Mouse (Mus musculus) thymus, adult 2 months (tissue): ENCODE results near the gene Farsa. TPM values are rescaled to one million over a fixed set of nuclear protein-coding genes. Genes with fewer than 3 reads are reported as not detected.
A peak's percentile ranks its signal among the peaks of the same experiment; 100 is the strongest.

Source experiments
- DNase-seq: peaks from one replicate; pipeline ENCODE4 v3.0.0; 2021
- H3K27ac ChIP-seq: fragments of 200-500 bp; 2 replicates; pipeline ENCODE4 v1.5.1; 2012; ENCODE audit warnings: low read length, control low read depth; ENCODE audit not compliant: control insufficient read depth, insufficient read depth
- H3K27me3 ChIP-seq: fragments of 200-500 bp; 2 replicates; pipeline ENCODE4 v1.6.1; 2012; ENCODE audit warnings: mild to moderate bottlenecking, low read length, moderate library complexity, mixed read lengths; ENCODE audit not compliant: control insufficient read depth, insufficient read depth
- H3K36me3 ChIP-seq: fragments of 200-500 bp; 2 replicates; pipeline ENCODE4 v1.6.1; 2012; ENCODE audit warnings: mild to moderate bottlenecking, low read length, moderate library complexity; ENCODE audit not compliant: control insufficient read depth, insufficient read depth
- H3K4me1 ChIP-seq: fragments of 200-500 bp; replicated peaks from 2 replicates; pipeline ENCODE4 v1.6.1; 2012; ENCODE audit warnings: low read length; ENCODE audit not compliant: control insufficient read depth, insufficient read depth
- H3K4me3 ChIP-seq: fragments of 200-500 bp; 2 replicates; pipeline ENCODE4 v1.5.1; 2012; ENCODE audit warnings: mild to moderate bottlenecking, low read length, control low read depth, moderate library complexity; ENCODE audit not compliant: control insufficient read depth, insufficient read depth
- CTCF ChIP-seq: fragments of 200-500 bp; IDR thresholded peaks from 2 replicates; pipeline ENCODE4 v1.5.1; 2012; ENCODE audit warnings: mild to moderate bottlenecking, control low read depth, low read length, moderate library complexity, borderline replicate concordance; ENCODE audit not compliant: control insufficient read depth, poor library complexity, insufficient read depth; ENCODE audit errors: extremely low read depth
- POLR2A ChIP-seq: fragments of 200-500 bp; IDR thresholded peaks from 2 replicates; pipeline ENCODE4 v1.6.1; 2012; ENCODE audit warnings: mild to moderate bottlenecking, low read length, control low read depth, moderate library complexity; ENCODE audit not compliant: control insufficient read depth, poor library complexity, insufficient read depth; ENCODE audit errors: extremely low read depth
- WGBS: fragments of 180-500 bp; shearing (Covaris S2); methylation state at CpG from one replicate; pipeline ENCODE4 v1.1.7; 2018; 5-methylcytosine and 5-hydroxymethylcytosine counted together
- polyA plus RNA-seq: library from polyadenylated mRNA; depleted of rRNA; stranded (reverse); fragments of >200 nt; gene quantifications from 2 replicates; pipeline ENCODE4 v1.2.3, GENCODE M21; 2012

Farsa gene
- polyA plus RNA-seq, 1 experiment, result 103 TPM

- no peaks in the 10 kb centered on the region for H3K27me3 ChIP-seq
- no peak for DNase-seq
- TF ChIP-seq POLR2A (no peak), CTCF (no peak)
- H3K27ac ChIP-seq, result no peak overlapping the region
- WGBS, result 94% methylated on average over 6 of the region's 6 CpGs
- no peaks in the 10 kb centered on the region for H3K36me3 ChIP-seq
- no peak overlapping the region for H3K4me3 ChIP-seq
- H3K4me1 ChIP-seq, result peaks cover 19% of the 10 kb centered on the region
Observed at GRCm38 (mm10) chr8:84910551-84910950, 53.8 kb downstream of the Farsa start.

GRCm38 (mm10) chr8:84911854-84912253 is 55.1 kb downstream of the Farsa start:
- Histone ChIP-seq H3K36me3 (no peaks in the 10 kb centered on the region), H3K4me3 (no peak overlapping the region), H3K4me1 (peaks cover 19% of the 10 kb centered on the region), H3K27me3 (no peaks in the 10 kb centered on the region), H3K27ac (no peak overlapping the region)
- TF ChIP-seq POLR2A (no peak), CTCF (no peak)
- DNase-seq, result no peak
- 98% methylated on average over 9 of the region's 9 CpGs for WGBS

- DNase-seq, result no peak
- H3K36me3 ChIP-seq, result no peaks in the 10 kb centered on the region
- no peaks in the 10 kb centered on the region for H3K27me3 ChIP-seq
- WGBS, result 75% methylated on average over 27 of the region's 27 CpGs
- H3K4me3 ChIP-seq, result no peak overlapping the region
- no peak overlapping the region for H3K27ac ChIP-seq
- TF ChIP-seq CTCF (no peak), POLR2A (no peak)
- H3K4me1 ChIP-seq, result peaks cover 19% of the 10 kb centered on the region
Observed at GRCm38 (mm10) chr8:84912391-84912790, 55.6 kb downstream of the Farsa start.

DNA sequence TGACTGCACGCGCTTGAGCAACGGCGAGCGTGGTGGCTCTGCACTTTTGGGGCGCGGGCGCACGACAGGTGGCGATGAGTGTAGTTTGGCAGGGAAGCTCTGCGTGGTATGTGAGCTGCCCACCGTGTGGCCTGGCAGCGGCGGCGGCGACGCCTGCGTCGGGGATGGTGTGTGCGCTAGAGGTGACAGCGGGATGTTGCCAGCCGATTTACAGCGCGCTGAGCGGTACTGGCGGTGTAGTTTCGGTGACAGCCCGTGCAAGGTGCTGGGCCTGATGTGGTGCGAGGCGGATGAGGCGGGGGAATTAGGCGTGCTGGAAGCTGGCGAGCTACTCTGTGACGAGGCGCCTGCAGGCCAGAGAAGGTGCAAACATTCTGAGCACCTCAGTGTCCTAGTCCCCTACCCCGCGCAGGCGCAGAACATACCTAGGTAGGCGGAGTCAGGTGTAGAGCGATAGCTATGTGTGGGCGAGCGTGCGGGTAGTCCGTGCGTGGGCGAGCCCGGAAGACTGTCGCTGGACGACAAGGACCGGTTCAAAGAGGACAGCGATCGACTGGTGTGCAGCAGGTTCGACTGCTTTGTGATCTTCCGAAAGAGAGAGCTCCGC is 56.2 kb downstream of the Farsa start:
- H3K36me3 ChIP-seq, result no peaks in the 10 kb centered on the region
- peaks cover 19% of the 10 kb centered on the region for H3K4me1 ChIP-seq
- DNase-seq, result peak; percentile 80
- H3K27me3 ChIP-seq, result no peaks in the 10 kb centered on the region
- TF ChIP-seq CTCF (no peak), POLR2A (peak; percentile 14; the same call in 1 of the 2 replicates)
- H3K27ac ChIP-seq, result no peak overlapping the region
- peak overlapping the region; percentile 56 for H3K4me3 ChIP-seq
- WGBS, result 3% methylated on average over 55 of the region's 55 CpGs

DNA sequence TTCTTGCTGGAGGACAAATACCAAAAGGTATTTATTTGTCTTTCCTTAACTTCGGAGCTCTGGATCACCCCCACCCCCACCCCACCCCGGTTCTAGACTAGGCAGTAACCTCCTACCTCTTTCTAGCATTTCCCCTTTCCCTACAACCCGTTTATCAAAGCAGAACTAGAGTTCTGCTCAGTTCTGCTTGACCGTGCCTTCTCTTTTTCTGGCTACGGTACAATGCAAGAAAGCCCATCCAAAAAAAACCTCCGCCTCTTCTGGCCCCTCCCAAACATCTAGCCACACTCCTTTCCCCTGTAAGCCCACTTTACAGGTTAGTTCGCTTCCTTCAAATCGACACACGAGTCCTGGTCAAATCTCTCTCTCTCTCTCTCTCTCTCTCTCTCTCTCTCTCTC is 56.7 kb downstream of the Farsa start:
- TF ChIP-seq POLR2A (no peak), CTCF (no peak)
- H3K27me3 ChIP-seq, result no peaks in the 10 kb centered on the region
- no peaks in the 10 kb centered on the region for H3K36me3 ChIP-seq
- H3K4me3 ChIP-seq, result peak overlapping the region; percentile 56
- WGBS, result 6% methylated on average over 9 of the region's 9 CpGs
- no peak for DNase-seq
- H3K27ac ChIP-seq, result no peak overlapping the region
- peaks cover 19% of the 10 kb centered on the region for H3K4me1 ChIP-seq

- H3K4me1 ChIP-seq, result peaks cover 15% of the 10 kb centered on the region
- WGBS, result 30% methylated on average over 4 of the region's 4 CpGs
- no peaks in the 10 kb centered on the region for H3K36me3 ChIP-seq
- peak; percentile 41 for DNase-seq
- no peak for TF ChIP-seq POLR2A
- no peak for TF ChIP-seq CTCF
- no peak overlapping the region for H3K27ac ChIP-seq
- H3K4me3 ChIP-seq, result no peak overlapping the region
- H3K27me3 ChIP-seq, result no peaks in the 10 kb centered on the region
Observed at GRCm38 (mm10) chr8:84913960-84914359, 57.2 kb downstream of the Farsa start.

DNA sequence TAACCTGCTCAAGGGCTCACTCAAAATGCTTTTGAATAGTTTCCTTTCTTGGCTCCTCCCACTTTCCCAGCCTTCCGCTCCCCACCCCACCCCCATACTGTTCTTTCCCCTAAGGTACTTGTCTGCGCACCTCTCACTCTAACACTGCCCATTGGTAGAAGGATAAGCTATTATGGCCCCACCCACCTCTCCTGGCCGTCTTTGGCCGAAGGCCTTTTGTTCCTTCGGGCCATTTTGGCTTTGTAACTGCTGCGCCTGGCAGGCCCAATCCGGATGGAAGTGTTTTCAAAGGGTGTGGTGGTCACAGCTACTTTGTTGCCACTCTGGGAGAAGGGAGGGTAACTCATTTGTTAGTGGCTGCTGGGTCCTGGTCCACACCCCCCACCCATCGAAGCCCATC is 58.5 kb downstream of the Farsa start:
- DNase-seq, result no peak
- TF ChIP-seq CTCF (no peak), POLR2A (no peak)
- Histone ChIP-seq H3K27me3 (no peaks in the 10 kb centered on the region), H3K27ac (no peak overlapping the region), H3K4me1 (peaks cover 9% of the 10 kb centered on the region), H3K4me3 (no peak overlapping the region), H3K36me3 (no peaks in the 10 kb centered on the region)
- WGBS, result 91% methylated on average over 8 of the region's 8 CpGs
